Mouse (Mus musculus): Measurements from ENCODE around the gene Btbd11.

DNA sequence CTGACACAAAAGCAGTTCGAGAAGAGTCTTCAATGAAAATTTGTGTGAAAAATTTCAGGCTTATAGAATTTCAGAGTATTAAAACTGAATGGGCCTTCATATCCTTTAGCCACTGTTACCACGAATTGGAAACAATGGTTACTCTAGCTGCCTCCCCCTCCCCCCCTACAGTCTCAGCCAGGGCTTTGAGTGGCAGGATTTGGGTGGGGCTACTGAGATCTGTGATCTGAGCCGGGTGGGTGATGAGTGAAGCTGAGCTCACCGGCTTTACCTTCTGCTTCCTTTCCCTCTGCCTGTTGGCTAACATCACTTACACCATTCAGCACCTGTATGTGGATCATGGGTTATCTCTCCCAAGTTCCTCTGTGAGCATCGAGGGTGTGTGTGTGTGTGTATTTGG, 158.4 kb downstream of the Btbd11 start:
- TF ChIP-seq EP300 (IDR thresholded peaks at IDR 0.05; ENCODE audit: low read depth) (no peak), CTCF (IDR thresholded peaks at IDR 0.05; ENCODE audit: low read depth) (no peak)
